Mouse (Mus musculus): ENCODE results near the gene Dkk3. TPM values are rescaled to one million over a fixed set of nuclear protein-coding genes. Genes with fewer than 3 reads are reported as not detected.
"Not testable (repeated sequence)": the region's sequence is repeated elsewhere in the genome, so short reads cannot be mapped to it uniquely, and the experiment has no call there.

Dkk3 gene
- polyA plus RNA-seq, 1 experiment from 2014 or later, result 59.8 TPM

DNA sequence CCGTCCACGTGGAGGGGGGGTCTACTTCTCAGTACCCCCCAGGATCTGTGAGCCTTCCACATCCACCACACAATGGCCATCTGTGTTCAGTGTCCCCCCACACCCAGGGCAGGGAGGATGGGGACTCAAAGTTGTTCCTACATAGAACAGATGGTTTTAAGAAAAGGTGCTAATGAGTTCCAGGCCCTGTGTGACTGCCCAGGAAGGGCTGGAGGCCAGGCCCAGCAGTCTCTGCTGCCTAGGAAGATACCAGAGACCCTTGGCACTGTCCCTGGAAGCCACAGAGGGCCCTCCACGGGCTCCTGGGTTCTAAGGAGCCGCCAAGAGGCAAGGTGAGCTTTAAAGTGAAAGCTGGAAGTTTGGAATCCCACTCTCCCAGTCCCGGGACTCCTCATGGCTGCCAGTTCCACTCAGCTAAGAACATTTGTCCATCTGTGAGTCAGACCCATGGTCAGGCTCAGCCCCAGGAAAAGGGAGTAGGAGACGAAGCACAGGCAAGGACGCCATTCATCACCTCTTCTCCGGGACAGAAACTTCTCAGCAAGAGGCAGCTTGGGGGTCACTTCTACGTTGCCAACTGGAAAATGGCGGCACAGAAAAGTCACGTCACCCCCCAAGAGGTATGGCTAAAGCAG is 36.9 kb downstream of the Dkk3 start:
- Histone ChIP-seq H3K27ac (peak overlapping the region; percentile 48), H3K4me3 (no peak overlapping the region), H3K36me3 (peaks cover 44% of the 10 kb centered on the region), H3K4me1 (peaks cover 63% of the 10 kb centered on the region), H3K27me3 (ENCODE audit: insufficient read depth, poor library complexity, severe bottlenecking) (no peaks in the 10 kb centered on the region), H3K9me3 (no peaks in the 10 kb centered on the region)
- no peak for DNase-seq (ENCODE audit: low spot score)
- WGBS, result 55% methylated on average over 11 of the region's 11 CpGs

DNA sequence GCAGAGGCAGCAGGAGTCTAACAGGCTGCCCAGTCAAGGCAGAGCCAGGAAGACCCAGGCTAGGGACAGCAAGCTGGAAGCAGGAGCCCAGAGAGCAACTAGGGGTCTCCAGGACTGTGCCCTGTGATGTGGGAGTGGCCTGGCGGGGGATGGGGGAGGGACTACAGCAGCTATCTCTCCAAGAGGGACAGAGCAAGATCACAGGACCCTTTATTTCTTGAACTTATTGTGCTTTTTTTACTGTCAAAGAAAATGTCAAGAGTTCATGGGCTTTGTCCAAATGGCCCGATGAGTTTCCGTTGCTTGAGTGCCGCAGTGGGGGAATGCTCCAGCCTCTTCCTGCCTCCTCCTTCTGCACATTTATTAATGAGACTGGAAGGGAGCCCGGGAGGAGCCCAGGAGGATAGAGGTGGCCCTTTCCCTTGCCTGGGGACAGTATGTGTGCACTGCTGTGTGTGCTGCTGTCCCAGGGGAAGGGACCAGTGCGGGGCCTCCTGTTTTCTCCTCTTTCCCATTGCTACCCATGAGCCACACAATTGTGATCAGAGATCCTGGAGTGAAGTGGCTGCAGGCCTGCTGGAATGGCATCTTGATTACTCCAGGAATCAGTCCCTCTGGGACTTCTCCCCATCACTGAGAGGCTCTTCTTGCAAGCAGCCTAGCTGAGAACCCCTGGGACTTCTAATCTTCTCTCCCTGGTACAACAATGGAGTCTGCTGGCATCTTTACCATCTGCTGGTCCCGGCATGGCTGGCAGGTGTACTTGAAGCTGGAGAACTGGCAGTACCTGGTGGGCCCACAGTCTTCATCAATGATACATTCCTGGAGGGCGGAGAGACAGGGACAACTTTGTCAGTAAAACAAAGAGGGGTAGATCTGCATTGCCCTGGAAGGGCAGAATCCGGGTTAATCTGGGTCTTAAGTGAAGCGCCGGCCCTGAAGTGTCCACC is 37.7 kb downstream of the Dkk3 start:
- H3K9me3 ChIP-seq, result no peaks in the 10 kb centered on the region
- peaks cover 55% of the 10 kb centered on the region for H3K4me1 ChIP-seq
- H3K4me3 ChIP-seq, result no peak overlapping the region
- H3K36me3 ChIP-seq, result peaks cover 48% of the 10 kb centered on the region
- peak overlapping the region; percentile 48; the same call in 1 of the 2 replicates for H3K27ac ChIP-seq
- 73% methylated on average over 11 of the region's 11 CpGs for WGBS
- H3K27me3 ChIP-seq (ENCODE audit: insufficient read depth, poor library complexity, severe bottlenecking), result no peaks in the 10 kb centered on the region
- DNase-seq (ENCODE audit: low spot score), result no peak

GRCm38 (mm10) chr7:112119248-112119647 is 39.6 kb downstream of the Dkk3 start:
- Histone ChIP-seq H3K9me3 (no peaks in the 10 kb centered on the region), H3K36me3 (peaks cover 53% of the 10 kb centered on the region), H3K4me1 (peaks cover 41% of the 10 kb centered on the region), H3K4me3 (no peak overlapping the region), H3K27ac (0 out of 2 replicates have a peak overlapping the region, but pooled peaks have one; percentile 18), H3K27me3 (ENCODE audit: insufficient read depth, poor library complexity, severe bottlenecking) (no peaks in the 10 kb centered on the region)
- WGBS, result 84% methylated on average over 7 of the region's 7 CpGs
- DNase-seq (ENCODE audit: low spot score), result no peak

GRCm38 (mm10) chr7:112118086-112118485 is 40.8 kb downstream of the Dkk3 start:
- Histone ChIP-seq H3K27ac (no peak overlapping the region; the same call in 1 of the 2 replicates), H3K9me3 (no peaks in the 10 kb centered on the region), H3K4me1 (peaks cover 31% of the 10 kb centered on the region), H3K27me3 (ENCODE audit: insufficient read depth, poor library complexity, severe bottlenecking) (no peaks in the 10 kb centered on the region), H3K4me3 (no peak overlapping the region), H3K36me3 (peaks cover 58% of the 10 kb centered on the region)
- no peak for DNase-seq (ENCODE audit: low spot score)
- WGBS, result 93% methylated on average over 7 of the region's 7 CpGs

- Histone ChIP-seq H3K27ac (no peak overlapping the region), H3K9me3 (no peaks in the 10 kb centered on the region), H3K36me3 (peaks cover 58% of the 10 kb centered on the region), H3K4me1 (peaks cover 25% of the 10 kb centered on the region), H3K27me3 (ENCODE audit: insufficient read depth, poor library complexity, severe bottlenecking) (no peaks in the 10 kb centered on the region), H3K4me3 (no peak overlapping the region)
- WGBS, result 80% methylated on average over 7 of the region's 7 CpGs
- DNase-seq (ENCODE audit: low spot score), result no peak
Observed at GRCm38 (mm10) chr7:112117501-112117900, 41.4 kb downstream of the Dkk3 start.

GRCm38 (mm10) chr7:112110638-112111372 is 48.1 kb downstream of the Dkk3 start:
- H3K4me1 ChIP-seq, result no peaks in the 10 kb centered on the region
- H3K27ac ChIP-seq, result no peak overlapping the region
- DNase-seq (ENCODE audit: low spot score), result no peak
- WGBS, result 94% methylated on average over 19 of the region's 19 CpGs
- H3K27me3 ChIP-seq (ENCODE audit: insufficient read depth, poor library complexity, severe bottlenecking), result no peaks in the 10 kb centered on the region
- H3K9me3 ChIP-seq, result no peaks in the 10 kb centered on the region
- H3K36me3 ChIP-seq, result peaks cover 67% of the 10 kb centered on the region
- H3K4me3 ChIP-seq, result no peak overlapping the region

- H3K4me1 ChIP-seq, result no peaks in the 10 kb centered on the region
- no peak overlapping the region for H3K4me3 ChIP-seq
- H3K36me3 ChIP-seq, result peaks cover 77% of the 10 kb centered on the region
- no peaks in the 10 kb centered on the region for H3K9me3 ChIP-seq
- DNase-seq (ENCODE audit: low spot score), result no peak
- H3K27ac ChIP-seq, result no peak overlapping the region
- no peaks in the 10 kb centered on the region for H3K27me3 ChIP-seq (ENCODE audit: insufficient read depth, poor library complexity, severe bottlenecking)
Observed at GRCm38 (mm10) chr7:112108757-112109156, 50.1 kb downstream of the Dkk3 start.

GRCm38 (mm10) chr7:112103816-112104215 is 55.0 kb downstream of the Dkk3 start:
- H3K9me3 ChIP-seq, result no peaks in the 10 kb centered on the region
- 88% methylated on average over 5 of the region's 5 CpGs for WGBS
- H3K4me3 ChIP-seq, result no peak overlapping the region
- no peak overlapping the region for H3K27ac ChIP-seq
- no peak for DNase-seq (ENCODE audit: low spot score)
- H3K27me3 ChIP-seq (ENCODE audit: insufficient read depth, poor library complexity, severe bottlenecking), result no peaks in the 10 kb centered on the region
- peaks cover 84% of the 10 kb centered on the region for H3K36me3 ChIP-seq
- no peaks in the 10 kb centered on the region for H3K4me1 ChIP-seq

DNA sequence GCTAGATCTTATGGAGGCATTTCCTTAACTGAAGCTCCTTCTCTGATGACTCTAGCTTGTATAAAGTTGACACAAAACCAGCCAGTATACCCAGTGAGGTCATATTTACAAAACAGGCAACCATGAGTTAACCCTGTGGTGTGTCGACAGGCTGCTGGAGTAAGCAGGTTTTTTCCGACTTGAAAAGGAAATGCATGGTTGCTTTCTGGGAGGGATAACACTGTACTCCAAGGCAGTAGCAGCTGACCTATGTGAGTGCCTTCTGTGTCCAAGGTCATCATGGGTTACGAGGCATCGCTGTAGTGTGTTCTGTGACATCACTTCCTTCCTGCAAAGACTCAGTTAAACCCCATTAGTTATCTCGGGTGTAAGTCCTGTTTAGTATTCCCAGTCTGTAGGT is 55.9 kb downstream of the Dkk3 start:
- Histone ChIP-seq H3K9me3 (no peaks in the 10 kb centered on the region), H3K36me3 (peaks cover 84% of the 10 kb centered on the region), H3K27ac (no peak overlapping the region), H3K4me1 (no peaks in the 10 kb centered on the region), H3K4me3 (no peak overlapping the region), H3K27me3 (ENCODE audit: insufficient read depth, poor library complexity, severe bottlenecking) (no peaks in the 10 kb centered on the region)
- DNase-seq (ENCODE audit: low spot score), result no peak
- WGBS, result 54% methylated on average over 5 of the region's 5 CpGs

DNA sequence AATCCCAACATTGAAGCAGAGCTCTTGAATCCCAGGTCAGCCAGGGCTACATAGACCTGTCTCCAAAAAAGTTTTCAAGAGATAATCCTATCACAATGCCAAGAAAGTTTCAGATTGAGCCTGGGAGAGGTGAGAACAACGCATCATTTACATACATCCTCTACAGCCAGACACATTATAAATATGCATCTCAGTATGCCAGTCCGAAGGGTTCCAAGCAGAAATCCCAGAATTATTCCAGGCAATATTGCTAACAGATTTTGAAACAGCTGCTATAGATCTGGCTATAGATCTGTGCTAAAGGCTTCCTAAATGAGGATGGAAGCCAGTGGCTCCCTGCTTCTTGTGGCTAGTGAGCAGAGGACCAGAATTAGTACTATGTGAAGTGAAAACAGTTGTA is 58.0 kb downstream of the Dkk3 start:
- H3K4me1 ChIP-seq, result no peaks in the 10 kb centered on the region
- peaks cover 87% of the 10 kb centered on the region for H3K36me3 ChIP-seq
- no peaks in the 10 kb centered on the region for H3K9me3 ChIP-seq
- H3K4me3 ChIP-seq, result no peak overlapping the region
- no peak overlapping the region for H3K27ac ChIP-seq
- no peak for DNase-seq (ENCODE audit: low spot score)
- H3K27me3 ChIP-seq (ENCODE audit: insufficient read depth, poor library complexity, severe bottlenecking), result no peaks in the 10 kb centered on the region
- 93% methylated on average over 2 of the region's 2 CpGs for WGBS

DNA sequence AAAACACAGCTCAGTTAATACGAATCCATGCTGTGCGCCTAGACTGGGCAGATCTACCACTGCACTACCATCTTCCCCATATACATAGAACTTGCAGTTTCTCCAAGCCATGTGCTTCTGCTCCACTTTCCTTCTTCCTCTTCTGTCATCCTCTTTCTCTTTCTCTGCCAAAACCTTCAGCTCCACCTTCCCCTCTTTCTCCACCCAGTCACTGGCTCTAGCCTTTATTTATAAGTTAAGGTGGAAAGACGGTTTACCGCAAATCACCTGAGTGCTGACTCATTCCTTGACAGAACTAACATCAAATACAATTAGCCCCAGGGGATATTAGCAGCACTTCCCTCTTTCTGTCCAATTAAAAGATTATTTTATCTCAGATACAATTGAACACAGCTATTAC is 63.9 kb downstream of the Dkk3 start:
- not testable (repeated sequence) for H3K9me3 ChIP-seq; H3K27ac ChIP-seq; H3K4me3 ChIP-seq; H3K4me1 ChIP-seq; DNase-seq (ENCODE audit: low spot score); H3K27me3 ChIP-seq (ENCODE audit: insufficient read depth, poor library complexity, severe bottlenecking)
- WGBS, result 92% methylated on average over 4 of the region's 4 CpGs
- H3K36me3 ChIP-seq, result peaks cover 93% of the 10 kb centered on the region

DNA sequence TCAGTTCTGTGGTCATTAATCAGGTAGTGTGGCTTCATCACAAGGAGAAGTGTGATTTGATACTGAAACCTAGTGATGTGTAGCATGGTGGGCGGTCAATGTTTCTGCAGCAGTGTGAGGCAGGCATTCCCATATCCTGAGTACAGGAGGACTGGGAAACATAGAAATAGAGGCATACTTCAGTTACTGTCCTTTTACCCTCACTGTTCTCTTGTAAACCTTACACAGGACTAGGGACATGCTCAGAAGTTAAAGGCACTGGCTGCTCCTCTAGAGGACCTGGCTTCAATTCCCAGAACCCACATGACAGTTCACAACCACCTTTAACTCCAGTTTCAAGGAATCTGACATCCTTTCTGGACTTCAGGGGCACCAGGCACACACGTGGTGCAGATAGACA is 72.7 kb downstream of the Dkk3 start:
- no peak overlapping the region for H3K4me3 ChIP-seq
- H3K4me1 ChIP-seq, result no peaks in the 10 kb centered on the region
- H3K27ac ChIP-seq, result no peak overlapping the region
- 95% methylated on average over 2 of the region's 2 CpGs for WGBS
- H3K9me3 ChIP-seq, result no peaks in the 10 kb centered on the region
- H3K36me3 ChIP-seq, result peaks cover 81% of the 10 kb centered on the region
- DNase-seq (ENCODE audit: low spot score), result no peak
- H3K27me3 ChIP-seq (ENCODE audit: insufficient read depth, poor library complexity, severe bottlenecking), result no peaks in the 10 kb centered on the region

- no peak overlapping the region for H3K4me3 ChIP-seq
- peaks cover 81% of the 10 kb centered on the region for H3K36me3 ChIP-seq
- WGBS, result 47% methylated on average over 4 of the region's 4 CpGs
- no peak overlapping the region for H3K27ac ChIP-seq
- H3K9me3 ChIP-seq, result no peaks in the 10 kb centered on the region
- peak; percentile 91 for DNase-seq (ENCODE audit: low spot score)
- H3K27me3 ChIP-seq (ENCODE audit: insufficient read depth, poor library complexity, severe bottlenecking), result no peaks in the 10 kb centered on the region
- no peaks in the 10 kb centered on the region for H3K4me1 ChIP-seq
Observed at GRCm38 (mm10) chr7:112085062-112085461, 73.8 kb downstream of the Dkk3 start.

Measured in heart, embryonic 10.5 days (tissue).